Mouse (Mus musculus) monocyte, adult 2 months (primary cell): ENCODE data around the gene Katnbl1.
"Not testable (repeated sequence)": the region's sequence is repeated elsewhere in the genome, so short reads cannot be mapped to it uniquely, and the experiment has no call there.

Experiments used
- DNase-seq, 2 experiments: peaks; one replicate each; pipeline ENCODE4 v3.0.0; 2022; ENCODE audit warnings: low spot score in 2 of 2, low read depth in 1 of 2

Katnbl1 gene

DNA sequence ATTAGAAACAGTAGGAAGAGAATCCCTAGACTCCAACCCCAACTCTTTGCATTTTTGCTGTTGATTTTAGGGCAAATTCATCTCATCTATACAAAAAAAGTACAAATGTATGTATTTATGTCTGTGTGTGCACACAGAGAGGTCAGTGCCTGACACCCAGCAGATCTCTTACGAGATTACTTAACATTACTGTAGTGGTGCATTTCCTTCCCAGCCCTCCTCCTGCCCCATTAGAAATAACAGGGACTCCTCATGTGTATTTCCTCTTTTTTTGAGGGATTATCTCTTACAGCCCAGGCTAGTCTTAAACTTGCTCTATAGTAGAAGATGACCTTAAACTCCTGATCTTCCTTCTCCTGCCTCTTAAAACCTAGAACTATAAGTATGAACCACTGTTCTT lies 13.7 kb downstream of the Katnbl1 start:
- DNase-seq: no peak

DNA sequence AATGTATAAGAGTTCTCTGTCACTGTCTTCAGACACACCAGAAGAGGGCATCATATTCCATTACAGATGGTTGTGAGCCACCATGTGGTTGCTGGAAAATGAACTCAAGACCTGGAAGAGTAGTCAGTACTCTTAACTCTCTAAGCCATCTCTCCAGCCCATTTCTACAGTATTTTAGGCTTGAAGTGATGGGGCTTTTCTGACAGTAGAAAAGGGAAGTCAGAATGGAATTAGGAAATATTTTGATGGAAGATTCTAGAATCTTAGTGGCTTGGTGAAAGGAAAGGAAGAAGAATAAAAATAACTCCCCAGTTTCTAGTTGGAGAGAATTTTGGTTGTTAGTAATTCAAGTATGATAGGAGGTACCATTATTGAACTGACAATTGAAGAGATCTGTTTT lies 14.9 kb downstream of the Katnbl1 start:
- DNase-seq: no peak

DNA sequence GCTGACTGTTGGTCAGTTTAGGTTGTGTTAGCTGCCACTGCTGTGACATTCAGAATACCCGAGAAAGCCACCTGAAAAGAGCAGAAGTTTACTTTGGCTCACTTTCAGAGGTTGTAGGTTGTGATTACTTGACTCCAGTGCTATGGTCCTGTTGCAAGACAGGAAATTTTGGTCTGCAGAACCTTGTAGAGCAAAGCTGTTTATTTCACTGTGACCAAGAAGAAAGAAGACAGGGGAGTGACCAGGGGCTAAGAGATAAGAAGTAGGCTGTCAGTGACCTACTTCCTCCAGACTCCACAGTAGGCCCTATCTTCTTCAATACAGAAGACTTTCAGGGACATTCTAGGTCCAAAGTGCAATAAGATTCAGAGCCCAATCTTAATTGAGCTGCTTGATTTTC lies 17.6 kb downstream of the Katnbl1 start:
- no peak for DNase-seq

DNA sequence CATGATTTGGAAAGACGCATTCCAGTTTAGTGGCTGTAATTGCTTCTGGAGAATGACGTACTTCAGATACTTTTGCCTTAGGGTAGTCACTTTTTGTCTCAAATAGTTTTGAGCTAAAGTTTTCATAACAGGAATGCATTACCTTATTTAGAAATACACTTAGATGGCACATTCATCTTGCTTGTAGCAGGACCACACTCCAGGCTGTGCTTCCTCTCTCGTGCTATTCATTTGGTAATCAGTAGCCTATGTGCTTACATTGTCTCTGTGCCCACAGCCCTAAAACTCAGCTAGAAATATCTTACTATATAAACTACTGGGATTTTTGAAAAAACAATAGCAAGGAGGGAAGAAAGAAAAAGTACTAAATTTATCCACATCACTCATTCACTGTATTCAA lies 28.0 kb downstream of the Katnbl1 start:
- DNase-seq: no peak

DNA sequence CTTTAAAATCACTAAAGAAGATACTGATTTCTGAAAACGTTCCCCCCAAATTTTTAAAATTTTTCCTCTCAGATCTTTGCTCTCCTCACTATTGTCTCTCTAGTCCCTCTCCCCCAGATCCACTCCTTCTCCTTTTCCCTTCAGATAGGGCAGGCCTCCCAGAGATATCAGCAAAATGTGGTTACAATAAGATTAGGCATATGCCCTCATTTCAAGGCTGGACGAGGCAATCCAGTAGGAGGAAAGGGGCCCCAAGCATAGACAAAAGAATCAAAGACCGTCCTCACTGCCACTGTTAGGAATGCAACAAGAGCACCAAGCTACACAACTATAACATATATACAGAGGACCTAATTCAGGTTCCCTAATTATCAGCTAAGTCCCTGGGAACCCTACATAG lies 46.3 kb downstream of the Katnbl1 start:
- DNase-seq: no peak

DNA sequence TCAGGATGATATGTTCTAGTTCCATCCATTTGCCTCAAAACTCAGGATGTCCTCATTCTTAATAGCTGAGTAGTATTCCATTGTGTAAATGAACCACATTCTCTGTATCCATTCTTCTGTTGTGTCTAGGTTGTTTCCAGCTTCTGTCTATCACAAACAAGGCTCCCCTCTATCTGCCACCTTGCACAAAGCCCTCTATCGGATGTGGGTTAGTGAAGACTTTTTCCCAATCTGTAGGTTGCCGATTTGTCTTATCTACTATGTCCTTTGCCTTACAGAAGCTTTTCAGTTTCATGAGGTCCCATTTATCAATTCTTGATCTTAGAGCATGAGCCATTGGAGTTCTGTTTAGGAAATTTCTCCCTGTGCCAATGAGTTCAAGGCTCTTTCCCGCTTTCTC lies 49.5 kb downstream of the Katnbl1 start:
- DNase-seq: not testable (repeated sequence)

DNA sequence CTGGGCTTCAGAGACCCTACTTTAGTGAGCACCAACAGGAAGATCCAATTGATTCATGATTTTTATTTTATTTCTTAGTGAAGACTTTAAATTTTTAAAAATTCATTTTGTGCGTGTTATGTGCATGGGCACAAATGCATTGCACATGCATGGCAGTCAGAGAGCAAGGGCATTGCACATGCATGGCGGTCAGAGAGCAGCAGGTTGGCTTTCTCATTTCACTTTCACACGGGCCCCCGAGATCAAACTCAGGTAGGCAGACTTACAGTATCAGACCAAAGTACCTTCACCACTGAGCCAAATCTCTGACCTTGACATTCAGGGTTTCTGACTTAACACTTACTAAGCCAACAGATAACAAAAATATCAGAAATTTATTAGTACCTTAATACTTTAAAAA lies 50.7 kb downstream of the Katnbl1 start:
- DNase-seq: no peak

DNA sequence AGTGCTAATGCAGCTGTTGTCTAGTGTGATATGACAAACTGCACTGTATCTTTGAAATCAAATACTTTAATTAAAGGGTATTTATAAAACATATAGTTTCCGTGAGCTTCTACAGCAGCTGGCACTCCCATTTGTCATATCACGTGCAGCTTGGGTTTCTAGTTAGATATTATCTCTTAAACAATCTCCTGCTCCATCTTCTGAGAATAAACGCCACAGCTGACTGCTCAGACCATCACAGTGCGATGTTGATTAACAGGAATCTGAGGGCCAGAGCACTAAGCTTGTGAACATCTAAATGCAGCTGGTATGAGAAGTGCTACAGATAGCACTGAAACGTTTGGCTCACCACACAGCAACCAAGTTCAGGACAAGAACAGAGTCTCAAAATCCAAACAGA lies 51.4 kb downstream of the Katnbl1 start:
- DNase-seq: no peak

DNA sequence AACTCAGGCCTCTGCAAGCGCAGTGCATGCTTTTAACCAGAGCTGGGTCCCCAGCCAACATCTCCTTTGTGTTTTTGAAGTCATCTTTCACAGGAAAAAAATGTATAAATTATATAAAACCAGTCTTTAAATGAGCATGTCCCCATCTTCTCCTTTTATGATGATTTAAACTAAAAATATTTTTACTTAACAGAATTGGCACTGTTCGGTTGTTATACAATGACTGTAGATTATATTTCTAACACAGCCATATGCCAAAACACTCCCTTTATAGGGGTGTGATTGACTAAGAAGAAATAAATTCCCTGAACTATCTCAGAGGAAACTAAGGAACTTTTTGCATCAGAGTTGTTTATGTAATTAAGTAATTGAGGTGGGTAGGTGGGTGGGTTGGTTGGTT lies 53.5 kb downstream of the Katnbl1 start:
- DNase-seq: no peak

DNA sequence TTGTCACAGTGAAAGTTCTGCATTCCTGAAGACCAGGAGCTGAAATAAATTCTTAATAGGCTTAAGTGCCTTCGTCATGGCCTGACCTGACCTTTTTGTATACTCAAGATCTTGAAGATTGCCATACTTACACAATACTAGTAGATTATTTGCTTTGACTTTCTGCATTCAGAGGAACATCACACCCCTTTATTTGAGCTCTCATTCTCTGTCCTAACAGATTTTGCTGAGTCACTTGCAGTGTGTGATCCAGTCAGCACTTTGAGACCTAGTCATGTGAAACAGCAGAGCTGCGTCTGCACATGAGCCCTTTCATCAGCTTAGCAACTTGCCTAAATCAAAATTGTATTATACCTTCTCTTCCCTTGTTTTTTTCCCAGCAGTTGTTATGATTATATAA lies 54.3 kb downstream of the Katnbl1 start:
- DNase-seq: no peak

DNA sequence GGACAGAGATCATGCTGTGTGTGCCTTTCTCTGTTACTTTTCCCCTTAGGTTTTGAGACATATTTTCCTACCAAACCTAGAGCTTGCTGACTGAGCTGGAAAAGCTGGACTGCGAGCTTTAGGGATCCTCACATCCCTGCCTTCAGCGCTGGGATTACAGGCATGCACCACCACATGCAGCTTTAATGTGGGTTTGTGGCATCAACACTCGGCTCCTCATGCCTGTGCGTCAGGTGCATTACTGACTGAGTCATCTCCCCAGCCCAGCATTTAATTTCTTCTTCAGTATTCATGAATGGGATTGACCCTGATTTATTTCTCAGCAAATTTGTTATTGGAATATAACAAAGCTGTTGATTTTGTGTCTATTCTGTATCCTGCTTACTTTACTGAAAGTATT lies 57.3 kb downstream of the Katnbl1 start:
- no peak for DNase-seq

DNA sequence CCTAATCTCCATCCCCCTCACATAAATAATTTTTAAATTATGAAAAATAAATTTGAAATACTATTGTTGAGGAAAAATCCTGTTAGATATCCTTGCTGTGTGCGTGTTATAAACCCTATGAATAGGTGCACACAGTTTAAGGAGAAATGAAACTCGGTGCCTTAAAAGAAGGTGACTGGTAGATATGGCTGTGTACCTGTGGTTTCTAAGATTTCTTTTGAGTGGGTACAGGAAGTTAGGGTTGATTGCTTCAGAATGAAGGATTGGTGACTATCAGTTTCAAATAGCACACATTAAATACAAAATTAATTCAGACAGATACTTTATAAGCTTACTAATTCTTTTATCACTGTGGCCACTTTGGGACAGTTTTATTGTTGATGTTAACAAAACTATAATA lies 58.6 kb downstream of the Katnbl1 start:
- DNase-seq: no peak

DNA sequence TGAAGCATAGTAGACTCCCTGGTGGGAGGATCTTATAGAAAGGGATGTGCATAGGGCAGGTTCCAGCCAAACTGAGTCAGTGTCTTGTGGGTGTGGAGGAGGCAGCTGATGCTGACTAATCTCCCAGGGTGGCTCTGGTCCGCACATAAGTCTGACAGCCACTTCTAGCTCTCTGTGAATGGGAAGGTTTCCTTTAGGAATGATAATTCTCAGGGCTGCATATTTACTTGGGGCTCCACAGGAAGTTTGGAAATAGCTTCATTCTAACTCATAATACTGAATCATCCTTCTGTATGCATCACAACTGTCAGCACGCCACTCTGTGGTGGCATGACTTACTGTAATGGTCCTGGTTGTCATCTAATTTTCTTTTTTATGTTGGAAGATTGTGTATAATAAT lies 64.5 kb downstream of the Katnbl1 start:
- no peak for DNase-seq

DNA sequence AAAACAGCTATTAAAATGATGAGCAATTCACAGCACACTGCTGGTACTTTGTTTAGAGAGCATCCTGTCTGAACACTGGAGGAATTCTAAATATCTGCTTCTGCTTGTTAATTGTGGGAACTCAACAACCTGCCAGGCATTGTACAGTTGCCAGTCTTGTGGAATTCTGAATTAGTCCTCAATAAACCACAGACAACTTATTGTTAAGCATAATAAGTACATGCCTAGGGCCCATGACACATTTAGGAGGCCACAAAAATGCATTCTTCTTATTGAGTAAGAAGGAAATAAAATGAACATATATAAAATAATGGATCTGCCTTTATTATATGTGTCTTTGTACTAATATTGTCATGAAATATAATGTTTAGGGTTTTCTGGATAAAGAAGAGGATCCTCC lies 66.5 kb downstream of the Katnbl1 start:
- no peak for DNase-seq

DNA sequence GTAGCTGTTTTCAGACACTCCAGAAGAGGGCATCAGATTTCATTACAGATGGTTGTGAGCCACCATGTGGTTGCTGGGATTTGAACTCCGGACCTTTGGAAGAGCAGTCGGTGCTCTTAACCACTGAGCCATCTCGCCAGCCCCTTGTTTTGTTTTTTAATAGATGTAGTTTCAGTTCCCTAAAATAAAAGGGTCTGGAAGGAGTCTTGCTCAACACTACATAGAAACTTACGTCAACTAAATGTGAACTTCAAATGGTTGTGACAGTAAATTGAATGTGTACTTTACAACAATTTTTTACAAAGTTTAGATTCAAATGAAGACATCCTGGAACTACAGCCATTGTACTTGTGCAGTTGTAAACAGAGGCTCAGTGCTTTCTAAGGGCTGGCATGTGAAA lies 69.0 kb downstream of the Katnbl1 start:
- peak in 1 of 2 experiments; percentile 10 for DNase-seq

DNA sequence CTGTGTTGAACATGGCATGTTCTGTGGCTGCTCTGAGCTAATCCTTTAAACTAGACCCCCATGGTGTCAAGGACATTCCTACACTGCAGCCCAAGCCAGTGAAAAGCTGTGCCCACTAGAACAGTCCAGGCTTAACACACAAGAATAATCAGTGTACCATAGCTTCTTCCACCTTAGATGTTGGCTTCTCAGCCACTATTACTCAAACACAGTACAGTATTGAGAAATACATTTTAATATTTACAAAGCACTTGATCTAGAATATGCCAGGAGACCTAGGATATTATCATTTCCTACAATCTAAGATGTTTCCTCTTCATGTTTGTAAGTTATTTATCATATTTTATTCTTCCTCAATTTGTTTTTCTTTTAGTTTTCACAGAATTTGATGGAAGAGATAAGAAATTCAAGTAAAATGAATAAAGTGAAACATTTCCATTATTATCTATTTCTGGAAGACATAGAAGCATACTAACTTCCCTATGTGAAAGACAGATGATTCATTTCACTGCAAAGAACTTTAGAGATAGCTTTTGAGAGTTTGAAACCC lies 69.6 kb downstream of the Katnbl1 start:
- no peak for DNase-seq

DNA sequence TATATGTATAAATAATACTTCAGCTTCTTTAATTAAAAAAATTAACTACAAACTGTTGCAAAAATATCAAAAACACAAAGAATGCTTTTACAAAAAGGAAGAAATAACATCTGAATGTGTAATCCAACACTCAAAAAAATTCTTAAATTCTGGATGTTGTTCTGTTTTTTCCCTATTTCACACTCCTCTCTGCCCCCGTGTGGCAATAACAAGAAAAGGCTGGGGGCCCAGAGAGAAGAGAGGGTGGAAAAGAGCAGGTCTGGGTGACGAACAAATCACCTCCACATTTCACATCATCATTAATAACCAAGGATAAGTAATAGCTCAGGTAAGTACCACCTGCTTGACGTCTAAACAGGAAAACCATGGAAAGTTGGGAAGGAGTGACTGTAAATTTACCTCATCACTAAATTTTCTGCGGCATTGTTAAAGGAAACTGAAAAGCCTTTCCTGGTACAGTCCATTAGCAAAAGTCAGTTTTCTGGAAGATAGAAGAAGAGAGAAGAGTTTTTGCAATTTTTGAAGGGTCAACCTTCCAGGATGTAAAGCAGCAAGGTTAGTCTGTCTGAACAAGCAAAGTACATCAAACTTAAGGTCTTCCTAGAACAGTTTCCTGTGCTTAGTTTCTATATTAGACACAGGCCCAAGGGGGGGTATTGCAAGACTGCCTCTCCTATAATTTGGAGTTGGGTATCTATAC lies 70.7 kb downstream of the Katnbl1 start:
- no peak for DNase-seq

DNA sequence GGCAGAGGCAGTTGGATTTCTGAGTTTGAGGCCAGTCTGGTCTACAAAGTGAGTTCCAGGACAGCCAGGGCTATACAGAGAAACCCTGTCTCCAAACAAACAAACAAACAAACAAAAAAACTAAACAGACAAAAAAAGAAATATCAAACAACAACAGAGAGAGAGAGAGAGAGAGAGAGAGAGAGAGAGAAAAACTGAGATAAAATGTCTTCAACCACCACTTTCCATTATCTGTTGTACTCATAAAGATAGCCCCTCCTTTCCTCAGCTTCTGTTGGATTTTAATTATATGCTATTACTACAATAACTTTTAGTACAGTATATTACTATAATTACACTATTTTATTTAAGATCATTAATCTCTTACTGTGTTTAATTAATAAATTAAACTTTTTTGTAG lies 73.5 kb downstream of the Katnbl1 start:
- not testable (repeated sequence) for DNase-seq

DNA sequence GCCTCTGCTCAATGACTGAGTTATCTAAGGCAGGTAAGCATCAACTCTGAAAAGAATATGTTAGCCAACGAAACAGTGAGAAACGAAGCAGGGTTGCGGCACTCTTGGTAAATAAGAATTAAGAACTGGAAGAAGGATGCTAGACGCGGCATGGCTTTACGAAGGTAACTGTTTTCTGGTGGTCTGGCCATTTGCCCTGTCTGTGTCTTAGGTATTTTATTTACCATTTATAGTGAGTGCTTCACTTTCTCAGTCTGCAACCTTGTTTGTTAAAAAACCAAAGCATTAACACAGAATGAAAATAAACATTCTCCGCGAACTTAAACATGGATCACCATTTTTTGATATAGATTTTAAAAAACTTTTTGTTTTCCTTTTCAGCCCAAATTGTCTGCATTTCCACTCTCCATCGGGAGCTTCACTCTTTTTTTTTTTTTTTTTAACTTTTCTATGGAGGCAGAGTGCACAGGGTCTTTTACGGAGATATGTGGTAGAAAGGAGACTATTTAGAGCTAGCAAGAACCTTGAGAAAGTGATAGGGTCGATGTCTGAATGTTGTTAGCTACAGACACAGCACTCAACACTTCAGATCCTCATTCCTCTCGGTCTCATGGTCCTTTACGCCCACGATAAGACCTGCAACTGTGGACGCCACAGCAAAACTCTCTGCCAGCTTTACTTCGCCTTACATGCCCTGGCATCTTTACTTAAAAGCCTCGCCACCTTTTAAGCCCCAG lies 75.3 kb downstream of the Katnbl1 start:
- DNase-seq: no peak

DNA sequence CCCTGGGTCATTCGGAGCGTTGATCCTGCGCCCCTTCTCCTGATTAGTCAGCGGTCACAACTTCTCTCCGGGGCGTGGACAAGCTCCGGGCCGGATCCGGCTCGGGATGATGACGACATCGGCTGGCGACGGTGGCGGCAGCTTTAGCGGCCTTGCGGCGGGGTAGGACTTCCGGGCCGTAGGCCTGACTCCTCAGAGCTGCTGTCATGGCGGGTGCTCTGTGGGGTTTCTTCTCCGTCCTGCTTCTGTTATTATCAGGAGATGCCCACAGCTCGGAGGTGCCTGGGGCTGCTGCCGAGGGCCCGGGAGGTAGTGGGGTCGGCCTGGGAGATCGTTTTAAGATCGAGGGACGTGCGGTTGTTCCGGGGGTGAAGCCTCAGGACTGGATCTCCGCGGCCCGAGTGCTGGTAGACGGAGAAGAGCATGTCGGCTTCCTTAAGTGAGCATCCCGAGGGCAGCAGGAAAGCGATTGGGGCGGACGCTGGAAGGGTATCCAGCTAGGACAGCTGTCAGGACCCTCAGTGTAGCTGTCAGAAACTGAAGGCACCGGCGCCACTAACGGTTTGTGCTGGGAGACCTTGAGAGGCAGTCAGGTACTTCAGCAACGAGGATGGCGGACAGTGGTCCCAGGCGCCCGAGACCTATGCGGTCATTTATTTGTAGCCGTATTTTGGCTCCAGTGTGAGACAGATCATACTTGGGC lies 76.0 kb downstream of the Katnbl1 start, which contains the start of gene Emc7:
Gene Emc7, plus strand, starts transcription at position 136 of the 703 bp plus-strand sequence.
- peak; percentile 85 to 95 for DNase-seq

DNA sequence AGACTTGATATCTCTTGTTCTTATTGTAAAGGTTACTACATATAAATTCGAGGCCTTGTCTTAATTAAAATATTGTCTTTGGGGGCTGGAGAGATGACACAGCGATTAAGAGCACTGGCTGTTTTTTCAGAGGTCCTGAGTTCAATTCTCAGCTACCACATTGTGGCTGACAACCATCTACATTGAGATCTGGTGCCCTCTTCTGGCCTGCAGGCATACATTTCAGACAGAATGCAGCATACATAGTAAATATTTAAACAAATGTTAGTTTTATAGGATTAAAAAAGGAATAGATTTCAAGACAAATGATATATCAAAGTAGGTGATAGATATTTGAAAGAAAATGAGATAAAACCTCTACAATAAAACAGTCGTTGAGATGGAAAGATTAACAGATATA lies 81.5 kb downstream of the Katnbl1 start:
- no peak for DNase-seq
